Mouse (Mus musculus): ENCODE results near the gene Dnajb8. TPM values are rescaled to one million over a fixed set of nuclear protein-coding genes. Genes with fewer than 3 reads are reported as not detected.
A peak's percentile ranks its signal among the peaks of the same experiment; 100 is the strongest.

Dnajb8 gene
- polyA plus RNA-seq, 1 experiment from 2014 or later, result not detected

DNA sequence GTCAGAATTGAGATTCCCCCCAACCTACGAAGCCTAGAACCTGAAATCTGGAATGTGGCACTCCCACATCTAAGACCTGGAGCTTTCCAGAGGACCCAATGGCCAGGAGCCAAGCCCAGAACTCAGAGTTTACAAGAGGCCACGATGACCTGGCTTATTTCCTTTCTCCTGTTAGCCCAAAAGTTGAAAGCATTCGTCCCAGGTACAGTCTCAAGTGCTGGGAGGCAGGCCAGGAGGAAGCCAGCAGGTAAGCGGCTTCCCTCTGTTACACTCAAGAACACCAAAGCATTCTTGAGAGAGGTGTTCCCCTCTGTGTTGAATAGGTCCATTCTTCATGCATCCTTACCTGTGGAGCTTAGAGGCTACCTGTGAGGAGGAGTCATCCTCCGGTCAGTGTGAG lies 12.6 kb upstream of the Dnajb8 start:
- Histone ChIP-seq H3K9ac (no peak overlapping the region), H3K36me3 (no peaks in the 10 kb centered on the region), H3K27ac (no peak overlapping the region), H3K4me1 (no peaks in the 10 kb centered on the region), H3K4me3 (replicated peaks) (no peak overlapping the region), H3K9me3 (no peaks in the 10 kb centered on the region), H3K27me3 (replicated peaks) (peaks cover 31% of the 10 kb centered on the region), H3K4me2 (no peak overlapping the region)
- 74% methylated on average over 5 of the region's 5 CpGs for WGBS
- no peak for ATAC-seq (ENCODE audit: insufficient read depth, low FRiP score, low read depth)

DNA sequence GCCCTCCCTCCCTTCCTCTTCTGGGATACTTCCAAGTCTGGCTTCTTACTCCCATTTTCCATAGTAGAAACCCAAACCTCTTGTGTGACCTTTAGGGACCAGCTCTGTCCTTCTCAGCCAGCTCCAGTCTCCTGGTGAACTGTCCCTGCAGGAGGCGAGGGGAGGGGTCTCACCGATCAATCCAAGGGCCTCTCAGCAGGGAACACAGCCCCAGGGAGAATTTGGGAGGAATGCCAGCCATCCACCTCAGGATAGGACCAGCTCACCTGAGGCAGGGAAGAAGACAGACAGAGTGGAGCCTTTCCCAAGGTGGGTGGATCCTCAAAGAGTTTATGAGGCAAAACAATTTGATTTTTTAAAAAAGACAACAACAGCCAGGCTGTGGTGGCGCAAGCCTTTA lies 11.9 kb upstream of the Dnajb8 start:
- no peaks in the 10 kb centered on the region for H3K4me1 ChIP-seq
- no peaks in the 10 kb centered on the region for H3K36me3 ChIP-seq
- no peak overlapping the region for H3K27ac ChIP-seq
- no peak overlapping the region for H3K4me2 ChIP-seq
- H3K4me3 ChIP-seq (replicated peaks), result no peak overlapping the region
- peaks cover 23% of the 10 kb centered on the region for H3K27me3 ChIP-seq (replicated peaks)
- no peaks in the 10 kb centered on the region for H3K9me3 ChIP-seq
- 63% methylated on average over 3 of the region's 3 CpGs for WGBS
- no peak overlapping the region for H3K9ac ChIP-seq
- ATAC-seq (ENCODE audit: insufficient read depth, low FRiP score, low read depth), result no peak

DNA sequence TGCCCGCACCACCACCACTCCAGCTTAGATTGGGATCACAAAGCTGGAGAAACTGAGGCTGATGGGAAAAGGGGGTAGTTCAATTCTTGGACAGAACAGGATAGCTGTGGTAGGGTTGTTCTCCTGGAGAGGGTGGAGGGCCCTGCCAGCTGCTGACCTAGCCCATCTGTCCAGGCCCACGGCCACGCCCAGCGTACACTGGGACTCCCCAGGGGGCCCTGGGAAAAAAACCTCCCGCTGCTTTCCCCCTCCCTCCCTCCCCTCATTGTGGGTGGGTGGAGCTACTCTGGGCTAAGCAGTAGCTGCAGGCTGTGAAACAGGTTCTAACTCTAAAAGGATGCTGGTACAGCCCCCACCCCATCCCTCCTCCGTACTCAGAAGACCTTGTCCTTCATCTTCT lies 6.3 kb upstream of the Dnajb8 start:
- H3K36me3 ChIP-seq, result no peaks in the 10 kb centered on the region
- 39% methylated on average over 6 of the region's 6 CpGs for WGBS

DNA sequence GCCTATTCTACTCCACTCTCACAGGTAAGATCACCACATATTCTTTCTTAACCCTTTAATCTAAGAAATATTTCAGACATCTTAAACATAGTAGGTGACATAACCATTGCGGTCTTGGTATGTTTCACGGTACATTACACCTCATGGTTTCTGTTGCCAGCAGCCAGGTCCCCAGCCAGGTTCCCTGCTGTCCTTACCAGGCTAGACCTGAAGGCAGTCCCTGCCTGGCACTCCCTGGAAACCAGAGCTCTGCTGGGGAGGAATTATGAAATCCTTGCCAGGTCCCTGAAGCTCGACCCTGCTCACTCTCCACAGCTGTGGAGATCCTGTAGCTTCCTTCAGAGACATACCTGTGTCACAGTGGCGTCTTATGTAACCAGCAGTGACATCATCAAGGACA lies 5.9 kb upstream of the Dnajb8 start:
- Histone ChIP-seq H3K9me3 (no peaks in the 10 kb centered on the region), H3K4me1 (no peaks in the 10 kb centered on the region), H3K27me3 (replicated peaks) (no peaks in the 10 kb centered on the region), H3K4me3 (replicated peaks) (no peak overlapping the region), H3K36me3 (no peaks in the 10 kb centered on the region), H3K4me2 (no peak overlapping the region), H3K9ac (no peak overlapping the region), H3K27ac (no peak overlapping the region)
- ATAC-seq (ENCODE audit: insufficient read depth, low FRiP score, low read depth), result no peak
- 64% methylated on average over 4 of the region's 4 CpGs for WGBS

More for the DNA sequence above, 6.3 kb upstream of the Dnajb8 start:
- Histone ChIP-seq H3K27ac (no peak overlapping the region), H3K9me3 (no peaks in the 10 kb centered on the region), H3K4me1 (no peaks in the 10 kb centered on the region), H3K27me3 (replicated peaks) (no peaks in the 10 kb centered on the region), H3K9ac (no peak overlapping the region), H3K4me3 (replicated peaks) (no peak overlapping the region), H3K4me2 (no peak overlapping the region)
- no peak for ATAC-seq (ENCODE audit: insufficient read depth, low FRiP score, low read depth)

DNA sequence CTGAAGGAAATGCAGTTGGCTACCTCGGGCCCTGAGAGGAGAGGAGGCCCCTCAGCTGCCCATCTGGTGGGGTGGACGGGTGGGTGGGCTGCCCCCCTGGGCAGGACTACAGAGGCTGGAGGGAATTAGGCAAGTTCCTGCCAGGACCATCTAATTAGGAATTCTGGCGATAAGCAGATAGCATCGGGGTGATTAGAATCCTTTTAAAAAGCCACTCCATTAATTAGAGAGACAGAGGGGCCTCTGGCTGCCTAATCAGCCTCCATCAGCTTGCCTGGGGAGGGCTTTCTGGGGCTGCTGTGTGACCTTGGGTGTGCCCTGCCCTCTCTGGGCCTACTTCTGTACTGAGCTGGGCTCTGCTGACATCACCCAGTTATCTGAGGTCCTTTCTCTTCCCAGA lies 3.0 kb upstream of the Dnajb8 start:
- ATAC-seq (ENCODE audit: insufficient read depth, low FRiP score, low read depth), result no peak
- no peaks in the 10 kb centered on the region for H3K36me3 ChIP-seq
- H3K4me3 ChIP-seq (replicated peaks), result no peak overlapping the region
- no peaks in the 10 kb centered on the region for H3K4me1 ChIP-seq
- no peak overlapping the region for H3K27ac ChIP-seq
- 22% methylated on average over 4 of the region's 4 CpGs for WGBS
- H3K27me3 ChIP-seq (replicated peaks), result no peaks in the 10 kb centered on the region
- no peak overlapping the region for H3K4me2 ChIP-seq
- no peak overlapping the region for H3K9ac ChIP-seq
- H3K9me3 ChIP-seq, result no peaks in the 10 kb centered on the region

DNA sequence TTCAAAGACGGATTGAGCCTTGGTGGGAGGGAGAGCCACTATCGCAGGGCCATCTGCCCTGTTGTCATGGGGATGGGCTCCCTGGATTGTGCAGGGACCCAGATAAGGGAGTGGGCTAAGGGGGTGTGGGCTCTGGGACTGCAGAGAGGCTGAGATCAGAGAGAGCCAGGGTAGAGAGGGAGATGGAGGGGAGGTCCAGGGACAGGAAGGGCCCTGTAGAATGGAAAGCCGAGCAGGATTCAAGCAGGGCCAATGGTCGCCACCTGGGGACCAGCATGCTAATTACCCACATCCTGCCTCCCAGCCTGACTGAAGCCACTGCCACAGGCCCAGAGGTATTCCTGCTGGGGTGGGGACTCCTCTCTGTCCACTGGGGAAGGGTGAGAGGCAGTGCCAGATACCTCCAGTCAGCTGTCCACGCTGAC lies 4.5 kb downstream of the Dnajb8 start:
- Histone ChIP-seq H3K36me3 (no peaks in the 10 kb centered on the region), H3K4me3 (replicated peaks) (no peak overlapping the region), H3K9me3 (no peaks in the 10 kb centered on the region), H3K4me1 (no peaks in the 10 kb centered on the region), H3K9ac (no peak overlapping the region), H3K27me3 (replicated peaks) (no peaks in the 10 kb centered on the region), H3K4me2 (no peak overlapping the region), H3K27ac (no peak overlapping the region)
- ATAC-seq (ENCODE audit: insufficient read depth, low FRiP score, low read depth), result 0 out of 2 replicates have a peak, but pooled peaks have one; percentile 19
- WGBS, result 24% methylated on average over 5 of the region's 5 CpGs

DNA sequence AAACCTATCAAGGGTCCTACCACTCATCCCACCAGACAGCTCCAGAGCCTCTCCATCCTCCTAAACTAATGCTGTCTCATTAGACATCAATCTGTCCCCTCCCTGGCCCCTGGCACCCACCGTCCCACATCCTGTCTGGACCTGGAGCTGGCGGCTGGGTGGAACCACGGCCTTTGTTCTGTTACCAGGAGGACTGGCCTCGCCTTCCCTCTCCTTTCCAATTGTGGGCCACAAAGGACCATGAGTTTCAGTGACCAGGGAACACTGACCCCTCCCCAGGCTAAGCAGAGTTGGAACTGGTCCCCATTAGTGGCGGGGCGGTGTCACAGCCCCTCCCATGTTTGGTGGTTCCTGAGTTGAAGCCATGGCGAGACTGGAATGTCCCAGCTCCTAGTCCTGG lies 5.5 kb downstream of the Dnajb8 start:
- H3K9ac ChIP-seq, result no peak overlapping the region
- no peaks in the 10 kb centered on the region for H3K27me3 ChIP-seq (replicated peaks)
- H3K36me3 ChIP-seq, result no peaks in the 10 kb centered on the region
- no peaks in the 10 kb centered on the region for H3K9me3 ChIP-seq
- H3K4me1 ChIP-seq, result no peaks in the 10 kb centered on the region
- WGBS, result 47% methylated on average over 7 of the region's 7 CpGs
- no peak for ATAC-seq (ENCODE audit: insufficient read depth, low FRiP score, low read depth)
- H3K4me3 ChIP-seq (replicated peaks), result no peak overlapping the region
- no peak overlapping the region for H3K4me2 ChIP-seq
- no peak overlapping the region for H3K27ac ChIP-seq

DNA sequence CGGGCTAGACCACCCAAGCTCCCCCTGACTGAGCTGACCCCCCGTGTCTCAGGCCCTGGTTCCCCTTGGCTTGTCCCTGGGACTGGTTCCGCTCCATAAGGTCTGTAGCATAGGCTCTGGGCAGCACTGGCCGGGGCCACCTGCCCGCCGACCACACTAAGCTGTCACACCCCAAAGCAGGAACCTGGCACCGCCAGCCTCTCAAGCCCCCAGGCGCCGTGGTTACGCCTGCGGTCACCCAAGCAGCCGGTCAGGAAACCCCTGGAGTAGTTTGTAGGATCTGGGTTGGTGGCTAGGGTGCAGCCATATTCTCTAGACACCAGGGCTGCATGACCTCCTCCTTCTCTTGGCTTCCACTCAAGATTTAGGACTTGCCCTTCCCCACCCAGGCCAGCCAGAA lies 7.2 kb downstream of the Dnajb8 start:
- Histone ChIP-seq H3K9me3 (no peaks in the 10 kb centered on the region), H3K4me3 (replicated peaks) (no peak overlapping the region), H3K27ac (no peak overlapping the region), H3K27me3 (replicated peaks) (0 out of 2 replicates have a peak, but pooled peaks cover 4% of the 10 kb centered on the region), H3K4me2 (no peak overlapping the region), H3K4me1 (0 out of 2 replicates have a peak, but pooled peaks cover 6% of the 10 kb centered on the region), H3K36me3 (no peaks in the 10 kb centered on the region), H3K9ac (no peak overlapping the region)
- 85% methylated on average over 12 of the region's 12 CpGs for WGBS
- no peak for ATAC-seq (ENCODE audit: insufficient read depth, low FRiP score, low read depth)

DNA sequence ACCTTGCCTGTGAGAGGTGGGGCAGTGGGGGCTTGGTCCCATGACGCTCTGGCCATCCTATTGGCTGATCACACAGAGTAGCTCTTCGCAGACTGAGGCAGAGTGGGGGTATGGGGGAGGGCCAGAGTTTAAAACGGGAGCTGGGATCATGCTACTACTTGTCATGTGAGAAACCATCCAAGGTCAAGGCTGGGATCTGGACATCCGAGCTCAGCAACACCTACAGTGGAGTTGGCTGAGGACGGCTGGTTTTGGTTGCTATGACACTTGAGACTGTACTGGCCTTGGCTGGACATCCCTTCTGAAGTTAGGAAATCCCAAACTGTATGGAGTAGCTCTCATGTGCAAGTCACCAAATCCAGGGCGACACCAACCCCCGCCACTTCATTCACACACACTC lies 9.8 kb downstream of the Dnajb8 start:
- no peak overlapping the region for H3K9ac ChIP-seq
- H3K27me3 ChIP-seq (replicated peaks), result 0 out of 2 replicates have a peak, but pooled peaks cover 4% of the 10 kb centered on the region
- no peak overlapping the region for H3K27ac ChIP-seq
- ATAC-seq (ENCODE audit: insufficient read depth, low FRiP score, low read depth), result no peak
- no peaks in the 10 kb centered on the region for H3K9me3 ChIP-seq
- H3K4me3 ChIP-seq (replicated peaks), result no peak overlapping the region
- no peak overlapping the region for H3K4me2 ChIP-seq
- peaks cover 15% of the 10 kb centered on the region for H3K4me1 ChIP-seq
- WGBS, result 74% methylated on average over 7 of the region's 7 CpGs
- no peaks in the 10 kb centered on the region for H3K36me3 ChIP-seq

DNA sequence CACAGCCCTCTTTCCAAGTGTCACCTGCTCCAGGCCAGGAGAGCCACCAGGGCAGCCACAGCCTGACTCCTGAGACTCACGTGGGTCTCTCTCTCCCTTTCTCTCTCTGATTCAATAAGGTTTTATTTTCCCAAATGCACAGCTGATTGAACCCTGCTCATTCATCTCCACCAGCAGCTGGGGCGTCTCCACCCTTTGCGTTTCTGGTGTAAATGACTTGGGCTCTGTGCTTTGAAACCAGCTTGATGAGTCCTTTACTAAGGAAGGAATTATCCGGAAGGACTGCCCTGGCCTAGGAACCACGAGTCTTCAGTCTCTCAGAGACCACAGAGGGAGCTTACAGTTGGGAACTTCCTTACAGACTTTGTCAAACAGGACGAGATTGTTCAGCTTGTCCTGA lies 10.2 kb downstream of the Dnajb8 start:
- Histone ChIP-seq H3K4me3 (replicated peaks) (no peak overlapping the region), H3K9ac (no peak overlapping the region), H3K4me1 (peaks cover 15% of the 10 kb centered on the region), H3K4me2 (no peak overlapping the region), H3K9me3 (no peaks in the 10 kb centered on the region), H3K27me3 (replicated peaks) (0 out of 2 replicates have a peak, but pooled peaks cover 4% of the 10 kb centered on the region), H3K27ac (no peak overlapping the region), H3K36me3 (no peaks in the 10 kb centered on the region)
- WGBS, result 57% methylated on average over 6 of the region's 6 CpGs
- ATAC-seq (ENCODE audit: insufficient read depth, low FRiP score, low read depth), result no peak

DNA sequence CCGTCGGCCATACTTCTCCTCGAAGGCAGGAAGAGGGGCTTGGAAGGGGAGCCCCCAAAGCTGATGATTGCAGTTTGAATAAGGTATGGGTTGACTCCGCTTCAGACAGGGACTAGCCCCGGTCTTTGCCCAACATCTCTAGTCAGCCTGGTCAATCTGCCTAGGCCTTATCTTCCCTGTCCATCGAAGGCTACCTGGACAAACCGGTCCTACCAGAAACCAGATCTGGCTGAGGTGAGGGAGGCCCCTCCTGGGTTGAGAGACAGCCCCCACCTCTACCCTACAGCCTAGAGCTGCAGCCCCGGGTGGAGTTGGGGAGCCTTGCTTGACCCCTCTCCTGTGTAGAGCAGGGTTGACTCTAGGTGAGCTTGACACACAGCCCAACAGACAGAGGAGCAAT lies 11.9 kb downstream of the Dnajb8 start:
- H3K4me1 ChIP-seq, result peaks cover 15% of the 10 kb centered on the region
- no peaks in the 10 kb centered on the region for H3K36me3 ChIP-seq
- 0 out of 2 replicates have a peak, but pooled peaks cover 4% of the 10 kb centered on the region for H3K27me3 ChIP-seq (replicated peaks)
- H3K4me2 ChIP-seq, result no peak overlapping the region
- no peak overlapping the region for H3K4me3 ChIP-seq (replicated peaks)
- 59% methylated on average over 8 of the region's 8 CpGs for WGBS
- peak; percentile 75 for ATAC-seq (ENCODE audit: insufficient read depth, low FRiP score, low read depth)
- H3K27ac ChIP-seq, result no peak overlapping the region
- H3K9me3 ChIP-seq, result no peaks in the 10 kb centered on the region
- no peak overlapping the region for H3K9ac ChIP-seq

DNA sequence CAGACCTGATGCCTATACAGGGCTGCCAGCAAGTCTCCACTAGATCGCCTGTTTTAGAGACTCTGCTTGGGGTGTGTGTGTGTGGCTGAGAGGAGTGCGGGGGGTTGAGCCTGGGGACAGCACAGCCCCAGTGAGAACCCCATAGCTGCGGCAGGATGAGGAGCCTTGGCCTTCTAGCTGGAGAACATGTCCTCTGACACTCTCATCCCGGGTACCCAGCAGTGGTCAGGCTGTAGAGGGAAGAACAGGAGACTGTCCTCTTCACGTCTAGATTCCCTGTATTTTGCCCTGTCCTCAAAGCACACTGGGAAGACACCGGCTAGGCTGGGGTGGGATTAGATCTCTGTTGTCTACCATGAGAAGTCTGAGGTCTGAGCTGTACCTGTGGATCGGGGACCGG lies 13.4 kb downstream of the Dnajb8 start:
- Histone ChIP-seq H3K27ac (no peak overlapping the region), H3K4me3 (replicated peaks) (no peak overlapping the region), H3K4me2 (no peak overlapping the region), H3K9ac (no peak overlapping the region; the same call in 1 of the 2 replicates), H3K9me3 (no peaks in the 10 kb centered on the region), H3K27me3 (replicated peaks) (0 out of 2 replicates have a peak, but pooled peaks cover 4% of the 10 kb centered on the region), H3K36me3 (no peaks in the 10 kb centered on the region), H3K4me1 (peaks cover 15% of the 10 kb centered on the region)
- no peak for ATAC-seq (ENCODE audit: insufficient read depth, low FRiP score, low read depth)
- 33% methylated on average over 8 of the region's 8 CpGs for WGBS

DNA sequence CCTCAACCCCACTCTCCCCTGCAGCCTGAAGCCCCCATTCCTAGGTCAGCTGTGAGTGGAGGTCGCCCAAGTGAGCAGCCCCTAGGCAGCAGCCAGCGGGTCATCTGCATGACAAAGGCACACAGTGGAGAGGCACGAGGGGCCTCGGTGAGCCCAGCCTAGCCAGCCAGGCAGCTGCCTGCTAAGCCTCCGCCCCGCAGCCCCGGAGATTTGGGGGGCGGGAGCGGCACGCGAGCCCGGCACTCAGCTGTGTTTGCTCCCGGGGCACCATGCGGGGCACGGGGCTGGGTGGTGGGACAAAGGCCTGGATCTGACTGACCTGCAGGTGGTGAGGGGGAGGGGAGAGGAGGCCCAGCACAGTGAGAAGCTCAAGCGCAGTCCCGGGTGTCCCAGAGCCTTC lies 13.9 kb downstream of the Dnajb8 start:
- no peaks in the 10 kb centered on the region for H3K9me3 ChIP-seq
- H3K4me2 ChIP-seq, result peak overlapping the region; percentile 41
- no peak overlapping the region; the same call in 1 of the 2 replicates for H3K9ac ChIP-seq
- no peak overlapping the region for H3K27ac ChIP-seq
- no peak overlapping the region for H3K4me3 ChIP-seq (replicated peaks)
- 0 out of 2 replicates have a peak, but pooled peaks cover 4% of the 10 kb centered on the region for H3K27me3 ChIP-seq (replicated peaks)
- H3K4me1 ChIP-seq, result peaks cover 15% of the 10 kb centered on the region
- H3K36me3 ChIP-seq, result no peaks in the 10 kb centered on the region
- no peak for ATAC-seq (ENCODE audit: insufficient read depth, low FRiP score, low read depth)
- 3% methylated on average over 17 of the region's 17 CpGs for WGBS

Data from stomach, embryonic 15.5 days (tissue).